Mouse (Mus musculus): Measurements from ENCODE around the gene Hnrnpab. TPM values are rescaled to one million over a fixed set of nuclear protein-coding genes. Genes with fewer than 3 reads are reported as not detected.

Gene Hnrnpab
- polyA plus RNA-seq, 1 experiment from 2014 or later, result 441 TPM

DNA sequence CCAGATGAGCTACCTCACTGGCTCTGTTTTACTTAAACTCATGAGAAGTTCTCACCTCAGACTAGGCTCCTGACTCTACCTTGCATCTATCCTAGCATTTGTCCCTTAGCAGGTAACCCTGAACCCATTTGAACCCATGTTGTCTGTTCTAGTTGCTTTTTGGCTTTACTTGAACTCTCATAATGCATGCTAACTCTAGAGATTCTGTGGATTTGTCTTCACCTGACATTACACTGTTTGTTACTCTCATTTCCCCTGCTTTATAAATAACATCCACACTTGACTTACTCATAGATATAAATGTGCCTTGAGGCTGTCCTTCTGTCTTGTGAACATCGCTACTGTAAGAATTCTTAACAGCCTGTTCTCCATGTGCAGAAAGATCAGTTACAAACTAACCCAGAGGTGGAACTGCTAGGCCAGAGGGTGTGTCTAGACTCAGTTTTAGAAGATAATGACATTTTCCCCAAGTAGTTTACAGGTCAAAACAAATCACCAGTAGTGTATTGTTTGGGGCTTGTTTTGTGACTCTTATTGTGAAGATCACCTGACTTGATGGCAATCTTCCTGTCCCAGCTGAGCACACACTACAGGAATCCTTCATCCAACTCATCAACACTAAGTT is 11.1 kb downstream of the Hnrnpab start:
- Histone ChIP-seq H3K4me3 (replicated peaks; ENCODE audit: low read length) (no peak overlapping the region), H3K9me3 (ENCODE audit: control insufficient read depth, low read length) (no peaks in the 10 kb centered on the region), H3K27ac (ENCODE audit: low read length) (no peak overlapping the region), H3K27me3 (replicated peaks; ENCODE audit: control insufficient read depth, insufficient read depth, low read length) (no peaks in the 10 kb centered on the region), H3K36me3 (ENCODE audit: control insufficient read depth, insufficient read depth) (peaks cover 66% of the 10 kb centered on the region), H3K9ac (replicated peaks; ENCODE audit: low read depth, low read length) (no peak overlapping the region), H3K4me1 (replicated peaks; ENCODE audit: control insufficient read depth, insufficient read depth, low read length) (no peaks in the 10 kb centered on the region; the same call in 1 of the 2 replicates), H3K4me2 (ENCODE audit: low read length) (no peak overlapping the region)
- 95% methylated on average over 1 of the region's 1 CpGs for WGBS
- no peak for ATAC-seq

GRCm38 (mm10) chr11:51594715-51595350 is 11.8 kb downstream of the Hnrnpab start:
- Histone ChIP-seq H3K4me1 (replicated peaks; ENCODE audit: control insufficient read depth, insufficient read depth, low read length) (no peaks in the 10 kb centered on the region), H3K4me3 (replicated peaks; ENCODE audit: low read length) (no peak overlapping the region), H3K9ac (replicated peaks; ENCODE audit: low read depth, low read length) (no peak overlapping the region), H3K36me3 (ENCODE audit: control insufficient read depth, insufficient read depth) (peaks cover 59% of the 10 kb centered on the region), H3K27ac (ENCODE audit: low read length) (no peak overlapping the region), H3K4me2 (ENCODE audit: low read length) (no peak overlapping the region), H3K9me3 (ENCODE audit: control insufficient read depth, low read length) (no peaks in the 10 kb centered on the region), H3K27me3 (replicated peaks; ENCODE audit: control insufficient read depth, insufficient read depth, low read length) (no peaks in the 10 kb centered on the region)
- no peak for ATAC-seq
- WGBS, result 73% methylated on average over 3 of the region's 3 CpGs

DNA sequence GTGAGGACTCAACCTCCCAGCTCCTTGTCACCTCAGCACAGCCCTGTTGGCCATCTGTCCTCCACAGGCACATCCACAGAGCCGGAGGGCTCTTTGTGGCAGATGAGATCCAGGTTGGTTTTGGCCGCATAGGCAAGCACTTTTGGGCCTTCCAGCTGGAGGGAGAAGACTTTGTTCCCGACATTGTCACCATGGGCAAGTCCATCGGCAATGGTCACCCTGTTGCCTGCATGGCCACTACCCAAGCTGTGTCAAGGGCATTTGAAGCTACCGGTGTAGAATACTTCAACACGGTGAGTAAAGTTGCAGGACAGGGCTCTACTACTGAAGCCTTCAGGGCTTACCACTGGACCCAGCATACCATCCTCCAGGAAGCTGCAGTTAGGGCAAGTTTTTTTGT is 12.8 kb downstream of the Hnrnpab start:
- H3K27me3 ChIP-seq (replicated peaks; ENCODE audit: control insufficient read depth, insufficient read depth, low read length), result no peaks in the 10 kb centered on the region
- no peak overlapping the region for H3K9ac ChIP-seq (replicated peaks; ENCODE audit: low read depth, low read length)
- no peak overlapping the region for H3K27ac ChIP-seq (ENCODE audit: low read length)
- H3K4me2 ChIP-seq (ENCODE audit: low read length), result no peak overlapping the region
- H3K4me3 ChIP-seq (replicated peaks; ENCODE audit: low read length), result no peak overlapping the region
- no peaks in the 10 kb centered on the region for H3K9me3 ChIP-seq (ENCODE audit: control insufficient read depth, low read length)
- ATAC-seq, result no peak
- peaks cover 54% of the 10 kb centered on the region for H3K36me3 ChIP-seq (ENCODE audit: control insufficient read depth, insufficient read depth)
- H3K4me1 ChIP-seq (replicated peaks; ENCODE audit: control insufficient read depth, insufficient read depth, low read length), result no peaks in the 10 kb centered on the region
- WGBS, result 96% methylated on average over 6 of the region's 6 CpGs

DNA sequence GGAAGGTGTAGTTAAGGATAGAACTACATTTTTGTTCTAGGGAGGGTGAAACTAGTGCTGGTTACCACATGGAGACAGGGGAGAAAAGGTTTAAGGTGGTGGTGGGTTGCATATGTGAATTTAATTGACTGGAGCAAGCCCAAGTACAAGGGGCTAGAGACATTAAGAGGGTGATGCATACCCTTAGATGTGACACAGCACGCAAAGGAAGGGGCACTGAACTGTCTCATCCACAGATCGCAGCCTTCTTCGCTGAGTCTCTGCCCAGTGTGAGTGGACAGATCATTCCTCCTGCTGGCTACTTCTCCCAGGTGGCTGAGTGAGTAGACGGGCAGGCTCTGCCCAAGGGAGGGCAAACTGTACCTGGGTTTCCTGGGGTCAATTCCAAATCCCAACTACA is 13.3 kb downstream of the Hnrnpab start:
- no peaks in the 10 kb centered on the region for H3K9me3 ChIP-seq (ENCODE audit: control insufficient read depth, low read length)
- ATAC-seq, result no peak
- H3K4me2 ChIP-seq (ENCODE audit: low read length), result no peak overlapping the region
- no peak overlapping the region for H3K9ac ChIP-seq (replicated peaks; ENCODE audit: low read depth, low read length)
- 95% methylated on average over 4 of the region's 4 CpGs for WGBS
- no peak overlapping the region for H3K27ac ChIP-seq (ENCODE audit: low read length)
- H3K36me3 ChIP-seq (ENCODE audit: control insufficient read depth, insufficient read depth), result peaks cover 55% of the 10 kb centered on the region
- no peaks in the 10 kb centered on the region for H3K4me1 ChIP-seq (replicated peaks; ENCODE audit: control insufficient read depth, insufficient read depth, low read length)
- H3K27me3 ChIP-seq (replicated peaks; ENCODE audit: control insufficient read depth, insufficient read depth, low read length), result no peaks in the 10 kb centered on the region
- H3K4me3 ChIP-seq (replicated peaks; ENCODE audit: low read length), result no peak overlapping the region

DNA sequence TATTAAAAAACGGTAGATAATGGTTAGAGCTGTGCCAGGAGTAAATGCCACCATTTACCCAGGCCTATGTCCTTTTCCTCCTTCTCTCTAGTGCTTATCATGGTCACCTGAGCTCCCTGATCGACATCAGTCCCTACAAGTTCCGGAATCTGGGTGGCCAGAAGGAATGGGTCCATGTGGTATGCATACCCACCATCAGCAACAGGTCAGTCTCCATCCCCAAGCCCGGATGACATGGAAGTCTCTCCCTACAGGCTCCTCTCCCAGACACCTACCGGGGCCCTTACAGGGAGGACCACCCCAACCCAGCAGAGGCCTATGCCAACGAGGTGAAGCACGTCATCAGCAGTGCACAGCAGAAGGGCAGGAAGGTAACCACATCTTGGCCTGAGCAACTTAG is 14.7 kb downstream of the Hnrnpab start:
- WGBS, result 87% methylated on average over 7 of the region's 7 CpGs
- no peak for ATAC-seq
- no peak overlapping the region for H3K4me3 ChIP-seq (replicated peaks; ENCODE audit: low read length)
- H3K27ac ChIP-seq (ENCODE audit: low read length), result no peak overlapping the region
- no peak overlapping the region for H3K4me2 ChIP-seq (ENCODE audit: low read length)
- H3K9me3 ChIP-seq (ENCODE audit: control insufficient read depth, low read length), result no peaks in the 10 kb centered on the region
- peaks cover 56% of the 10 kb centered on the region for H3K36me3 ChIP-seq (ENCODE audit: control insufficient read depth, insufficient read depth)
- no peaks in the 10 kb centered on the region for H3K27me3 ChIP-seq (replicated peaks; ENCODE audit: control insufficient read depth, insufficient read depth, low read length)
- no peak overlapping the region for H3K9ac ChIP-seq (replicated peaks; ENCODE audit: low read depth, low read length)
- H3K4me1 ChIP-seq (replicated peaks; ENCODE audit: control insufficient read depth, insufficient read depth, low read length), result no peaks in the 10 kb centered on the region

GRCm38 (mm10) chr11:51591168-51591567 is 15.5 kb downstream of the Hnrnpab start:
- H3K4me3 ChIP-seq (replicated peaks; ENCODE audit: low read length), result no peak overlapping the region
- peaks cover 50% of the 10 kb centered on the region for H3K36me3 ChIP-seq (ENCODE audit: control insufficient read depth, insufficient read depth)
- no peaks in the 10 kb centered on the region for H3K4me1 ChIP-seq (replicated peaks; ENCODE audit: control insufficient read depth, insufficient read depth, low read length)
- H3K9ac ChIP-seq (replicated peaks; ENCODE audit: low read depth, low read length), result no peak overlapping the region
- H3K27ac ChIP-seq (ENCODE audit: low read length), result no peak overlapping the region
- no peaks in the 10 kb centered on the region for H3K27me3 ChIP-seq (replicated peaks; ENCODE audit: control insufficient read depth, insufficient read depth, low read length)
- no peaks in the 10 kb centered on the region for H3K9me3 ChIP-seq (ENCODE audit: control insufficient read depth, low read length)
- no peak overlapping the region for H3K4me2 ChIP-seq (ENCODE audit: low read length)
- WGBS, result 79% methylated on average over 7 of the region's 7 CpGs
- ATAC-seq, result no peak

DNA sequence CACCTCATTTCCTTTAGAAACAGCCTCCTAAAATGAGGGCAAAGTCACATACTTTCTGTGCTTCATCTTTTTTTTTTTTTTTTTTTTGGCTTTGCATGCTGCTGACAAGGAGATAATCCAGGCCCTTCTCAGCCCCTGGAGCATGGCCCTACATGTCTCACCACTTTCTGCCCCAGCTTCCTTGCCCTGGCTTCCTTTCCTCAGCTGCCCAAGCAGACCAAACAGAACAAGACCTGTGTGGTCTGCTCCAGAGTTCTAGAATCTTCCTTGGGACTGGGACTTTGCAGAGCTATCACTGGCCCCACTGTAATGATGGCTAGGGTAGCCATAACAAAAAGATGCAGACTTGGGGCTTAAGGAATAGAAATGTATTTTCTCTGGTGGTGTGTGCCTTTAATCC is 16.6 kb downstream of the Hnrnpab start:
- Histone ChIP-seq H3K9ac (replicated peaks; ENCODE audit: low read depth, low read length) (no peak overlapping the region), H3K4me1 (replicated peaks; ENCODE audit: control insufficient read depth, insufficient read depth, low read length) (peaks cover 9% of the 10 kb centered on the region), H3K27me3 (replicated peaks; ENCODE audit: control insufficient read depth, insufficient read depth, low read length) (no peaks in the 10 kb centered on the region), H3K27ac (ENCODE audit: low read length) (no peak overlapping the region), H3K4me3 (replicated peaks; ENCODE audit: low read length) (no peak overlapping the region), H3K4me2 (ENCODE audit: low read length) (no peak overlapping the region), H3K36me3 (ENCODE audit: control insufficient read depth, insufficient read depth) (peaks cover 39% of the 10 kb centered on the region), H3K9me3 (ENCODE audit: control insufficient read depth, low read length) (no peaks in the 10 kb centered on the region)
- no peak for ATAC-seq

GRCm38 (mm10) chr11:51588833-51589232 is 17.8 kb downstream of the Hnrnpab start:
- H3K36me3 ChIP-seq (ENCODE audit: control insufficient read depth, insufficient read depth), result peaks cover 30% of the 10 kb centered on the region
- H3K27me3 ChIP-seq (replicated peaks; ENCODE audit: control insufficient read depth, insufficient read depth, low read length), result no peaks in the 10 kb centered on the region
- 96% methylated on average over 3 of the region's 3 CpGs for WGBS
- peaks cover 14% of the 10 kb centered on the region for H3K4me1 ChIP-seq (replicated peaks; ENCODE audit: control insufficient read depth, insufficient read depth, low read length)
- H3K9me3 ChIP-seq (ENCODE audit: control insufficient read depth, low read length), result no peaks in the 10 kb centered on the region
- H3K4me3 ChIP-seq (replicated peaks; ENCODE audit: low read length), result no peak overlapping the region
- no peak overlapping the region for H3K9ac ChIP-seq (replicated peaks; ENCODE audit: low read depth, low read length)
- ATAC-seq, result no peak
- H3K4me2 ChIP-seq (ENCODE audit: low read length), result no peak overlapping the region
- no peak overlapping the region for H3K27ac ChIP-seq (ENCODE audit: low read length)

DNA sequence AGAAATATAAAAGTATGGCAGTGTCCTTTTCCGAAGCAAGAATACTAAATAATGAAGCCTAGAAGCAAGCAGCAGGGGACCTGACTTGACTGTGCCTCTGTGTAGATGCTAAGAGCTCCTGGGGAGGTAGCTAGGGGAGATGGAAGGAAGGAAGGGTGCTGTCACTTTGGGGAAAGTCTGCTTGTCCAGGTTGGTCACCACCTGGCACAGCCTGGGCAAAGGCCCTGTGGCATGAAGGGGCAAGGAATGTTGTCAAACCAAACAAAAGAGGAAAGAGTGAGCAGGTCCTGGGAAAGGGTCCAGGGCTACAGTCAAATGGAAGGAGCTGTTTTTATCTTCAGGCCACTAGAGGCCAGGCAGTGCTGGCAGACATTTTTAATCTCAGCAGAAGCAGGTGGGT is 19.6 kb downstream of the Hnrnpab start:
- ATAC-seq, result no peak
- Histone ChIP-seq H3K36me3 (ENCODE audit: control insufficient read depth, insufficient read depth) (peaks cover 20% of the 10 kb centered on the region), H3K27me3 (replicated peaks; ENCODE audit: control insufficient read depth, insufficient read depth, low read length) (no peaks in the 10 kb centered on the region), H3K9me3 (ENCODE audit: control insufficient read depth, low read length) (no peaks in the 10 kb centered on the region), H3K27ac (ENCODE audit: low read length) (no peak overlapping the region), H3K4me1 (replicated peaks; ENCODE audit: control insufficient read depth, insufficient read depth, low read length) (peaks cover 14% of the 10 kb centered on the region), H3K4me3 (replicated peaks; ENCODE audit: low read length) (no peak overlapping the region), H3K9ac (replicated peaks; ENCODE audit: low read depth, low read length) (no peak overlapping the region), H3K4me2 (ENCODE audit: low read length) (no peak overlapping the region)
- 84% methylated on average over 1 of the region's 1 CpGs for WGBS
